Mouse (Mus musculus) skeletal muscle tissue, adult 2 months (tissue): ENCODE measurements around the gene Runx2.

Experiments used
- DNase-seq: peaks from one replicate; pipeline ENCODE4 v3.0.0-alpha.2; 2012; ENCODE audit warnings: low read depth, low spot score

The Runx2 gene

DNA sequence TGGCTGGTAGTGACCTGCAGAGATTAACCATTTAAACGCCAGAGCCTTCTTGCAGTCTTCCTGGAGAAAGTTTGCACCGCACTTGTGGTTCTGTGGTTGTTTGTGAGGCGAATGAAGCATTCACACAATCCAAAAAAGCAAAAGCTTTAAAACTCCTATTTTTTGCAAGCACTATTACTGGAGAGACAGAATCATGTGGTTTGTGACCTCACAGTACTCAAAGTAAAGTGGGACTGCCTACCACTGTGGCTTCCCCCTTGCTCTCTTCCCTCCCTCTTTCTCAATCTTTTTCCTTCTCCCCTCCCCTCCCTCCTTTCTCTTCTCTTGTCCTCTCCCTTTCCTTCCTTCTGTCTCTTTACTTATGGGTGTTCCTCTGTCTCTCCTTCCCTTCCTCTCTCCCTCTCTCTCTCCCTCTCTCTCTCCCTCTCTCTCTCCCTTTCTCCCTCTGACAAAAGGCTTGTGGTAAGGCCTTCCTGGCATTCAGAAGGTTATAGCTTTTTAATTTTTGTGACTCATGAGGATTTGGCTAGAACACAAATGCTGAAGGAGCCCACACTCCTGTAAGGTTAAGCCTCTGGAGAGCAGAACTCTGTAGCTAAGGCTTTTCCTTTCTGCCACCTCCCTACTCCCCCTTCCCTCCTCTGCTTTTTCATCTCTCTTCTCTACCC is at the start of gene Runx2:
Runx2 (minus strand) TSS at position 290 of the 668 bp plus-strand sequence.
- DNase-seq, result no peak

DNA sequence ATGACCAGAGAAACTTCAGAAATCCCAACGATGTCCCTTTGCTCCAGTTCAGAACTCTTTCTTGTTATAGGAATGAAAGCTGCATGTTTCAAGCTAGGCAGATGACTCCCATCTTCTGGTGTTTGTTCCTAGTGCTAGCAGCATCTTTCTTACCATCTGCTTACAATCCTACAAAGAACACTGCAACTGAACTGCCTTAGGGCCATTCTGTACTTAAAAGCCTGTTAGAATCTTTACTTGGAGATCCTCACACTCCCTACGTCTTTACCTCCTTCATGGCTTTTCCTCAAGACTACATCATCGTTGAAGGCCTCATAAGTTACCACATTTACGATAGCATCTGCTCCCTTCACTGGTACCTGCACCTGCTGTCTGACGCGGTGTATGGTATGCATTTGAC is 48.6 kb upstream of the Runx2 start:
- DNase-seq, result no peak

DNA sequence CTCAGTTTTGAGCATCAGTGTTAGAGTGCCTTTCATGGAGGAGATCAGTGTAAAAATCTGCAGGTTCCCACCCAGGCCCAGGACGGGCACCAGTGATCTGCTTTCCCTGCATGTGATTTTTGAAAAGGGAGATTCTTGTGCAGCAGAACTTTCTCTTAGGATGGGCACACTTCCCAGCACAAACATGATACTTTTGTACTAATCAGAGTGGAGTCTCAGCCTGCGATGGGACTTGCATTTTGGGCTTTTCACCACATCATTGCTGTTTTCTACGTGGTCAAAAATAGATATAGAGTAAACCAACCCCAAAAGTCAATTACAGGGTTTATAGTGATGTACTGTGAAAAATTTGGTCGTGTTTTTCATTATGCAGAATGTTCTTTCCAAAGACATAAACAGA is 27.6 kb upstream of the Runx2 start:
- DNase-seq, result no peak

DNA sequence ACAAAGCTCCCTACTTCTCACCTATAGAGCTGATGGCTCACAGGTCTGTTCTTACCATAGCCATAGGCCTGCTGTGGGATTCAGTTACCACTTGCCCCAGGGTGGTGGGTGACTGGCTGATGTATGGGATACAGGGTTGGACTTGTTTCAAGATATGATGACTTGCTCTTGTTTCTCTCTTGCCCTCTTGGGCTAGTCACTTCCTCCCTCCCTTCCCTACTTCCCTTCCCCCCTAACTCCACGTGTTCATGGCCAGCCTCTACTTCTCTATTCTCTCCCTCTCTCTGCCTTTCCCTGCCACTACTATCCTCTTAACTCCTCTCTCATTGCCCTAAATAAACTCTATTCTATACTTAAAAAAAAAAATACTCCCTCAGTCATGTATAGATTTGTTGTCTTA is 16.6 kb upstream of the Runx2 start:
- no peak for DNase-seq

DNA sequence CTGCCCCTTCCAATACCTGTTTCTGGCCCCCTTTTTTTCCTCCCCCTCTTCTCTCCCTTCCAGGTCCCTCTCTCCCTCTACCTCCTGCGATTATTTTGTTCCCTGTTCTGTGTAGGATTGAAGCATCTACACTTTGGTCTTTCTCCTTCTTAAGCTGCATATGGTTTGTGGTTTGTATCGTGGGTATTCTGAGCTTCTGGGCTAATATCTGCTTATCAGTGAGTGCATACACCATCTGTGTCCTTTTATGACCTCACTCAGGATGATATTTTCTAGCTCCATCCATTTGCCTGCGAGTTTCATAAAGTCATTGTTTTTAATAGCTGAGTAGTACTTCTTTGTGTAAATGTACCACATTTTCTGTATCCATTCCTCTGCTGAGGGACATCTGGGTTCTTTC is 15.0 kb upstream of the Runx2 start:
- DNase-seq, result no peak

DNA sequence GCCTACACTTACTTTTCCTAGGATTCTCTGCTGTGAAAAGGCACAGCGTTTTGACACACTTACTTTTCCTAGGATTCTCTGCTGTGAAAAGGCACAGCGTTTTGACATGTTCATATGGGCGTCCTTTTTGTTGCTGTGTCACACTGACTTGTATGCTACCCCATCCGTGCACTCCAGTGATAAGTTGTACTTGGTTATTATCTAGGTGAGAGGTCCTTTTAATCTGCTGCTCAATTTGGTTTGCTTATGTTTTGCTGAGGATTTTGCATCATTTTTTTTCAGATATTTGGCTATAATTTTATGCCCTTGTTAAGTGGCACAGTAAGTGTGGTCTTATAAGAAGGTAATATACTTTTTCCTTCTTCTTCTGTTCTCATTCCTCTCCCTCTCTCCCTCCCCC is 13.4 kb upstream of the Runx2 start:
- no peak for DNase-seq

DNA sequence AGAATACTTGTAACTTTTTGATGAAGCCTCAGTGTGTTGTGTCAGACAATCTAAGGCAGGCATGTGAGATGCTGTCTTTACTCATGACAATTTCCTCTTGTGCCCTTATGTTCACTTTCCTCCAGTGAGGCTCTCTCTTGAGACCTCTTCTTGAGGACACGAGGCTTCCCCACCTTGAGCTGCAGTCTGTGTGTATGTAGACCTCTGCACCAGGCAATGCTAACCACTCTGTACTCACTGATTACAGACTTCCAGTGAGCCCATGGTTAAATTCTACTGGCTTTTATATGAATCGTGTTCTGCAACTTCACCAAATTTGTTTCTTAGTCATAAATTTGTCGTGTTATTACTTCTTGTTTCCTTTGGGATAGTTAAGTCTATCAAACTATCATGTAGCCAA is 12.5 kb upstream of the Runx2 start:
- no peak for DNase-seq

DNA sequence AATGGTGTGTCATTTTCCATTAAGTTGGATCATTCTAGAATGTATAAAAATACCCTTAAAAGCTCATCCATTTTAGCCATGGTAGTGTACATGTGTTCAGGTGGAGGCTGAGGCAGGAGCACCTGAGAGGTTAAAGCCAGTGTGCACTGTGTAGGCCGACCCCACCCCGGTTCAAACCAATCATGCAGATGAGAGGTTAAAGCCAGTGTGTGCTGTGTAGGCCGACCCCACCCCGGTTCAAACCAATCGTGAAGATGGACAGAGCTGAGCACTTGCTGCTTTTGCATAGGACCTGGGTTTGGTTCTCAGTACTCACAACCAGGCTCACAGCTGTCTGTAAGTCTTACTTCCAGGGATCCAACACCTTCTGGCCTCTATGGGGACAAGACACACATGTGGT is 7.3 kb upstream of the Runx2 start:
- no peak for DNase-seq

DNA sequence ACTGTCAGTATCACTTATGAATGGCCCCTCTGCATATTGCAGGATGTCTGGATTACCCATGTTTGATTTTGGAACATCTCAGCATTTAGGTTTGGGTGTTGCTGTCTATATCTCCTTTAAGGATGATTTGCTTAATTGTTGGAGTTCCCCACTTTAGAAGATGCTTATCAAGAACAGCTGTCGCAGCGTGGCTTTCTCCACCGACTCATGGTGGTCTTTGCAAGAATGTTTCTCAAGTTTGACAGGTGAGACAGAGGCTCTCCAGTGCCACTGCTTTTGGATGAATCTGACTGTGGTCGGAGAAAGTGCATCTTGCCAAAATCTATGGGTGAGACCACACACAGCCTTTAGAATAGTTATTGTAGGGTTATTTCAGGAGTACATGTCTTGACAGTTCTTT is 5.2 kb upstream of the Runx2 start:
- DNase-seq, result no peak

DNA sequence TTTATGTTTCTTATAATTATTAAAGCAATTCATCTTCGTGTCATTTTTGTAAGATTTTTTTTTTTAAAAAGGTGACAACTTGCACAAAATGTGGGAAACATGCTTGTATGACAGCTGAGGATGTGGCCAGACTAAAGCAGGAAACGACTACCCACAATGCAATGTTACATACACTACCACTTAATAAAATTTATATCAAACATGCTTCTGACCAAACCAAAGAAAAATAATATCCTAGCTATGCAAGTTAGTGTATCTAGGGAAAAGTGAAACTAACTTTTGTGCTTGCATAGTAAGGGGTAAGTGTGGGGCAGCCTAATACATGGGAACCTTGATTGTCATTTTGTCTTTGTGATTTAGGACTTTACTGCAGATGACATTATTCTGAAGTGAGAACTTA is 4.2 kb upstream of the Runx2 start:
- no peak for DNase-seq

DNA sequence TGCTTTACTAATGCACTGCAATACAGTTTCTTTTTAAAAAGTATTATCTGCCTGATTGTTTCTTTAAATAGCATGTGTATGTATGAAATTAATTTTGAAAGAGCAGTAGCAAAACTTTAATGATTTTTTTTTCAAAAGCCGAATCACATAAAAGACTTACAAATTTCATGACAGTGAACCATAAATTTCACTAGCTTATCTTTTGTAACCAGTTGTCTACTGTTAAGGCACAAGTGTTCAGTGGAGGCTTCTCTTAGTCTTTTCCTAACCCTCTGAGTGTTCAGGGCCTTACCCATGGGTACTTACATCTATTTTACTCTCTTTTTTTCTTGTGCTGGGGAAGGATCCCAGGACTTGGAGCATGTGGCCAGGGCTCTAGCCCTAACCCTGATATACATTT is 7.6 kb downstream of the Runx2 start:
- no peak for DNase-seq

DNA sequence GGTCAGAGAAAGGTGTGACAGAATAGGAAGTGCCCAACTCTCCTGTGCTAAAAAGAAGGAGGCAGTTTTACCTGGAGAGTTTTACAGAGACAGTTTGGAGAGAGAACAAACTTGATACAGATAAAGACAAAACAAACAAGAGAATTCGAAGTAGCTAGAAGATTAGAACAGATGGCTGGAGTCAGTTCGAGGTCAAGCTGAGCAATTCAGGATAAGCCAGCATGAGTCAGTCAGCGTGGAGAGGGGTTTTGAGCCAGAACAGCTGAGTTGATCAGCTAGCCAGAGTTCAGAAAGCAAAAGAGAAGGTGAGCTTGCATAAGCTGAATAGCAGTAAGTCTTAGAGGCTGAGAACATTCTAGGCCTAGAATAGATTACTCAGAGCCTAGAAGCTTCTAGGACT is 17.3 kb downstream of the Runx2 start:
- DNase-seq, result no peak

DNA sequence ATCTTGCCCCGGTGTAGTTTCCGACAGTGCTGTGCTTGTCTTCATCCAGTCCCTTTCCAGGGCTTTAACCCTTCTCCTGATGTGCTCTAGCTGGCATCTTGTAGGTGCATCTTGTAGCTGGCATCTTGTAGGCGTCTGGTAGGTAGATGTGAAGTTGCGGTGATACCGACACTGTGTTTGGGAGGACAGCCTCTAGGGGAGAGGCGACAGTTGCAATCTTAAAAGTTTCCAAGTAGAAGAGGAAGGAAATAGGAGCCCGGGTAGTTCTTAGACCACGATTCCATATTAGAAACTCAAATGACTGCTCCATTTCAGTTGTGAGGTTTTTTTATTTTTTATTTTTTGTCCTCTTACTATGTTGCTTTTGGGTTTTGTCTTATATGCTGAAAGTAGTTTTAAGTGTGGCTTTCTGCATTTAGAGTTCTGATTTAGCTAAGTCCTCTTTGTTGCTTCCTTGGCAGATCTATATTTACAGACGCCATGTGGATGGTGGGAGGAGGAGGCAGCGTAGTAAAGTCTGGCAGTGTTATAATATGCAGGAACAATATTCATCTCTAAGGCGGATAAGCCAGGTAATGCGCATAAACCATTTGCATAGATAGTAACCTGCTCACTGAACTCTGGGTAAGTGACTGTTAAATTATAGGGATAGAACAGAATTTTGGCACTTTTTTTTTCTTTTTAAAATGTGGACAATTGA is 22.2 kb downstream of the Runx2 start:
- DNase-seq, result no peak

DNA sequence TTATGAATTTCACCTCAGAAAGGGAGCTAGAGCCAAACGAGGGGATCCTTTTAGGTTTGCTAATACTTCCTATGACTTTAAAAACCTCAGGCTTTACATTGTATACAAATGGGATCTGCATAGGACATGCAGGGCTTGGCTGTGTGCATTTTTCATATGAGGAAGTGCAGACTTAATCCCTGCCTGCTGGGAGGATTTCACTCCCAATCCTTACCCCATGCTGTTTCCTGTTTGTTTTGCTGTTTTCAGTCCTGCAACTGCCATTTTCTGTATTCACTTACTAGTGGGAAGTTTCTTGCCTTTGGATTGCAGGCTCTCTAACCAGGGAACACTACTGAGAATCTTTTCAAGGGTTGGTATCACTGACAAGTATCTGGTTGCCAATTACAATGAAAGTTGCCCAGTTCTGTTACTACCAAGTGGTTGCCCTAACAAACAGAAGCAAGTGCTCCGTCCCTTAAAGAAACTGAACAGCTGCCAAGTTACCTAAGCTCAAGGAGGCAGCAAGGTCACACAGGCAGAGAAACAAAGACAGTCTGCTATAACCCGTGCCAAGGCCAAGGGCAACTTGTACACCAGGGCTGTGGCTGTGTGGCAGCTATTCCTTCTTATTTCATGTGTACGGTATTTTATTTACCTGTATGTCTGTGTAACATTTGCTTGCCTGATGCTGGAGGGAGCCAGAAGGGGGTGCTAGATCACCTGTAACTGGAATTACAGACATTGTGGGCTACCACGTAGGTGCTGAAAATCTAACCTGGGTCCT is 25.4 kb downstream of the Runx2 start:
- DNase-seq, result no peak

DNA sequence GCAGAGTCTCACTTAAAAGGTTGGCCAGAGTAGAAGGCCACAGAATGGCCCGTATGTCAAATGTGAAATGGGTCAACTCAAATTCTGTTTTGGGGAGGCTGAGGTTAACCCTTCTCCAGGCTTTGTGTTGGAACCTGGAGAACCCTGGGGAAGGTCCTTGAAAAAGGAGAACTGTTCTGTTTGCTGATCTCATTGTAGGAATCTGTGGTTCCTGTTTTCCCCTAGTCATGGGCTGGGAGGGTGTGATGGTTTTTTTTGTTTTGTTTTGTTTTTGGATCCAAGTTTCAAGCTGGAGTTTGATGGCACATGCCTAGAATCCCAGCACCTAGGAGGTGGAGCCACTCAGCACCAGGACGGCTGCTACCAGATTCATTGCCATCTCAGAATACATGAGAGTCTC is 31.5 kb downstream of the Runx2 start:
- DNase-seq, result no peak

DNA sequence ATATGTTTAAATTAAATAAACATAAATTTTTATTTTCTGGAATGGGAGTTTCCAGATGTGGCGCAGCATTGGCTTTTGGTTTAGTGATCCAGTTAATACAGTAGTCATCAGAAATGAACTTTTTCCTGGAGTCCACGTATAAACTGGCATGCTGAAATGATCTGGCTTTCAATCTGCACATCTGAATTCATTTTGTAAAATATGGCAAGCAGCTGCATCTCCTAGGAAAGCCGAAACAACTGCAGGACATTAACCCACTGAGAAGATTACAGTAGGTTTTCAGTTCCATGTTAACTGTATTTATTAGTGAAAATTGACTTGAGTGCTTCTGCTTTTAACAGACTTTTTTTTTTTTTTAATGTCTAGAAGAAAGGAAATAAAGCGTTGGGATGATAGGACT is 32.2 kb downstream of the Runx2 start:
- no peak for DNase-seq

DNA sequence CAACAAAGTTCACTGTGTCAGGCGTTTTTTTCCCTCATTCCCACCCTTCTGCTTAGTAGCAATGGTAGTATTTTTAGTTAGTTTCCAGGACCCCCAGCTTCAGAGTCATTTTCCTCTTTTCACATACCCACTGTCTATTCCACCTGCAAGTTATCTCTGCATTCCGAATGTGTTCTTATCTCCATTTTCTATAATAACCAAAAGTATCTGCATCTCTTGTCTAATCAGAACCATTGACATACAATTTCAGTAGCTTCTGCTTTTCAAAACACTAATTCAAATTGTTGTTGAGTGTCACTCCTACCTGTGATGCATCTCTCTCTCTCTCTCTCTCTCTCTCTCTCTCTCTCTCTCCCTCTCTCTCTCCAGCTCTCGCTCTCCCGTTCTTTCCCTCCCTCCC is 34.2 kb downstream of the Runx2 start:
- no peak for DNase-seq

DNA sequence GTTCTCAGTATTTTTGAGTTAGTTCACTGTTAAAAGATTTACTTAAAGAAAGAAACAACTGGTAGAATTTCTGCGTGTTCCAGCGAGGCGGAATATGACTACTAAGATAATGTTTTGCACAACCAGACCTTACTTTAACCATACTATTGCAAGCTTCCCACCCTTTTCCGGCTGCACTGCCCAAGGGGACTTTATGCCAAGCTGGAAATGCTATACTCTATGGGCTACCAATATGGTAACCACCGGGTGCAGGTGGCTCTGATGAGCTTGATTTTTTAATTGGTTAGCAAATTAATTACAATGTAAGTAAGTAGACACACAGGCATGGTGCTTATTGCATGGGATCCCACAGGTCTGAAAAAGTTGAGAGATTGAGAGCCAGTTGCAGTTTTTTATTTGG is 36.5 kb downstream of the Runx2 start:
- no peak for DNase-seq

DNA sequence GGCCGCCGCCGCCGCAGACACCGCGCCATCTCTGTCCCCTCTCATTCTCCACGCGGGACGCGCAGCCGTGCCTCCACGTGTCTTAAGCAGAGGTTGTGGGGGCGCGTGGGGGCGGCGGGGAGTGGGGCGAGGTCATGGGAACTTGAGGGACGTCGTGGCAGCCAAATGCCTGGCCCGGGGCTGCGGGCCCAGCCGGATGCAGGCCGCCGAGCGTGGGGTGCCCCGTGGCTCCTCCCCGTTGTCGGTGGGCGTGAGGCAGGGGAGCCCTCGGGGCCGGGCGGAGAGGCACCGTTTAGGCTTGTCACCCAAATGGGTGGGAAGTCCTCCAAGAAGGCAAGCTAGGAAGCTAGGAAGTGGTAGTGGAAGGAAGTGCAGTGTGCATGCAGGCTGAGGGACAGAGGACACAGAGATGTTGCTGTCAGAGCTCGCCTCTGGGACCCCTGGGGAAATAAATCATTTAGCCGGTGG is 37.2 kb downstream of the Runx2 start:
- DNase-seq, result peak; percentile 59

DNA sequence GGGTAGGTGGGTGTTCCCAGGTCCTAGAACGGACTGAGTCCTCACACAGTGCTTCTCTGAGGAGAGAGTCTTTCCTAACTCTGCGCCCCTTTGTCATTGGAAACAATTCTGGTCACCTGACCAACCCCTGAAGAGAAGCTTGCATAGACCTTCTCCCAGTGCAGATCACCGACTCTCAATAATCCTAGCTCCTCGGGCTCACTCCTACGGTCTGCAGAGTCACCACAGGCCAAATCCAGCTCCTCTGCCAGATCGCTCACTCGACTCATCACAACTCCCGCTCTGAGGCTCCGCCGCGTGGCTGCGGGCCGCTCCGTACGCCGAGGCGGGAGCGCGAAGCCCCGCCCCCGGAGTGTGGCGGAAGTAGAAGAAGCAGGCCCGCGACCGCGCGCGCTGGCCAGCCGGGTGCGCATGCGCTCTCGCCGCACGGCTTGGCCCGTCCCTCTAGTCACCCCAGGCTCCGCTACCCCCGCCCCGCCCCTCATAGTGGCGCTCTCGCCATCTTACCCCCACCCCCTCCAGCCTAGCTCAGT is 37.8 kb downstream of the Runx2 start, which contains the start of gene Supt3:
Supt3 (plus strand) TSS at position 415 of the 533 bp plus-strand sequence.
- peak; percentile 96 for DNase-seq

DNA sequence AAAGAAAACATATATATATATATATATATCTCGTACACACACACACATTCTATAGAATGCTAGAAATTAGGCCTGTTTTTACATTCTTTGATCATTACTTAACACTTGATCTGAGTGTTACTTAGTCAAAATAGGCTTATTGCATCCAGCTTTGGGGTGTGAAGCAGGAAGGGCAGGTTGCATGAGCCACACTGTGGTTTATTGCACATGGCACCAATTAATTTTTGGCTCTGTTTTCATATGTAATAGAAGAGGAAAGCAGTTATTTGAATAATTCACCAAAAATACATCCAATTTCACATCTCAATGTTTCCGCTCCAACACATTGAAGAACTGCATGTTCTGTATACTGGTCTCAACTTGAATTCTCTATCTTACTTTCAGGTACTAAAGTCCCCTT is 42.0 kb downstream of the Runx2 start:
- DNase-seq, result no peak

DNA sequence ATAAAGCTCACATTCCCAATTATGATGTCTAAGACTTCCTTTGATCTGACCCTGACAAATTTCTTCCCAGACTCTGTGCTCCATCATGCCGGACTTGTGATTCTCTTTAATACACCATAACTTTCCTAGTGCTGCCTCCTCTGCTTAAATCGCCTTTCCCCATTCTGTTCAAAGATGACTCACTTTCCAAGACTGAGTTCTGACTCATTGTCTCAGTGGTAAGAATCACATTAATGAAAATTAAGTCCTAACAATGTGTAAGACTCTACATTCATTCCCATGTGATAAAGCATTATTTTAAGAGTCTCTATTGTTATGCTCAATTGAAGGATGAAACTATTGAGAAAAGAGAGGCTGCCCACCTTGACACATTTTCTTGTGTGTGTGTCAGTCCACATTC is 43.7 kb downstream of the Runx2 start:
- no peak for DNase-seq
